Mouse (Mus musculus) liver, adult 2 months (tissue): ENCODE results near the gene Ntm.

Experiments used
- CTCF ChIP-seq: fragments of 200-500 bp; IDR thresholded peaks from 2 replicates; pipeline ENCODE4 v1.5.1; 2011; ENCODE audit warnings: low read depth, low read length, control low read depth
- POLR2A ChIP-seq: fragments of 200-500 bp; IDR thresholded peaks from 2 replicates; pipeline ENCODE4 v1.6.1; 2011; ENCODE audit warnings: low read length, control low read depth; ENCODE audit not compliant: insufficient read depth; ENCODE audit errors: extremely low read depth

GRCm38 (mm10) chr9:29016879-29017278 lies 946.1 kb downstream of the Ntm start:
- TF ChIP-seq POLR2A (no peak), CTCF (no peak)
